Mouse (Mus musculus) liver, embryonic 13.5 days (tissue): ENCODE data around the gene Rfk. TPM values are rescaled to one million over a fixed set of nuclear protein-coding genes. Genes with fewer than 3 reads are reported as not detected.

ENCODE experiments used
- ATAC-seq: fragments of 200-750 bp; cut with Nextera tagmentation; 2 replicates; pipeline ENCODE4 v1.8.0; 2017; ENCODE audit warnings: low read depth, mild to moderate bottlenecking, moderate number of reproducible peaks, moderate library complexity
- DNase-seq: peaks from one replicate; pipeline ENCODE4 v3.0.0; 2022
- H3K27ac ChIP-seq: fragments of 300-500 bp; sonication (generic); 2 replicates; pipeline ENCODE4 v1.5.1; 2015; ENCODE audit warnings: moderate library complexity, mild to moderate bottlenecking, inconsistent platforms
- H3K27me3 ChIP-seq: fragments of 300-500 bp; sonication (generic); 2 replicates; pipeline ENCODE4 v1.6.1; 2015; ENCODE audit warnings: mild to moderate bottlenecking, inconsistent platforms
- H3K36me3 ChIP-seq: fragments of 300-500 bp; sonication (generic); 2 replicates; pipeline ENCODE4 v1.6.1; 2015; ENCODE audit warnings: mild to moderate bottlenecking, inconsistent platforms
- H3K4me1 ChIP-seq: fragments of 300-500 bp; sonication (generic); replicated peaks from 2 replicates; pipeline ENCODE4 v1.6.1; 2015; ENCODE audit warnings: inconsistent platforms
- H3K4me2 ChIP-seq: fragments of 300-500 bp; sonication (generic); 2 replicates; pipeline ENCODE4 v1.6.1; 2015; ENCODE audit warnings: inconsistent platforms, mild to moderate bottlenecking, moderate library complexity
- H3K4me3 ChIP-seq: fragments of 300-500 bp; sonication (generic); replicated peaks from 2 replicates; pipeline ENCODE4 v1.5.1; 2015; ENCODE audit warnings: mild to moderate bottlenecking, inconsistent platforms
- H3K9ac ChIP-seq: fragments of 300-500 bp; sonication (generic); 2 replicates; pipeline ENCODE4 v1.6.1; 2015; ENCODE audit warnings: mild to moderate bottlenecking, inconsistent platforms
- H3K9me3 ChIP-seq: fragments of 300-500 bp; sonication (generic); replicated peaks from 2 replicates; pipeline ENCODE4 v1.6.1; 2016; ENCODE audit warnings: inconsistent platforms
- WGBS: fragments of 180-500 bp; shearing (Covaris S2); methylation state at CpG from one replicate; pipeline ENCODE4 v1.1.7; 2015; ENCODE audit not compliant: insufficient replicate concordance; 5-methylcytosine and 5-hydroxymethylcytosine counted together
- polyA plus RNA-seq: library from polyadenylated mRNA; unstranded; fragments of >200 nt; fragmentation: Nextera tagmentation; extraction: Ambion mirVana; gene quantifications from 2 replicates; pipeline ENCODE4 v1.2.1, GENCODE M21; 2015

Gene Rfk
- polyA plus RNA-seq = 73.0 and 84.8 TPM in 2 replicates

DNA sequence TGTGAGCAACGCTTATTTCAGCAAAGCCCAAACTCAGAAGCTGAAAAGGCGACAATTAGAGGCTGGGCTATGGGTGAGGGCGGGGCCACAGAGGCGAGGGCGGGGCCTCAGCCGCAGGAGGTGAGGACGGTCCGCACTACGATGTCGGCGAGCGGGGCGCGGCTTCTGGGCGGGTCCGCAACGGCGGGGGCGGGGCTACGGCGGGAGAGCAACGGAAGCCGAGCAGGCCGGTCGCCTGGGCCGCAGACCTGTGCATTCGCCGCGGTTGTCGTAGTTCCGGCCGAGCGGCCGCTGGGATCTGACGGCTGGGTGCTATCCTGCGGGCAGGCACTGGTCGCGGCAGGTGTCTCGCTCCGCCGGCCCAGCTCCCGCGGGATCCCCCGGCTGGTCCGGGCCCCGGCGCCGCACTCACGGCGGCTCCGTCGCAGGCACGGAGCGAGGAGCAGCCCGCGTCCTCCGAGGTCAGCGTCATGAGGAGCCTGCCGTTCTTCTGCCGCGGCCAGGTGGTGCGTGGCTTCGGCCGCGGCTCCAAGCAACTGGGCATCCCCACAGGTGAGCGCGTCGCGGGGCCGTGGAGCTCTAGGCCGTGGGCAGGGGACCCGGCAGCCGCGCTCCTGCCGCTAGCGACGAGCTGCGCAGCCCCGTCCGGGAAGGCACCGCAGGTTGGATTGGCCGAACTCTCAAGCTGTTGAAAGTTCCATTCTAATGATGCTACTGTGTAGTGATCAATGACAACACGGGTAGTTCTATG lies at the start of gene Rfk:
Rfk (plus strand) TSS at position 203 of the 751 bp plus-strand sequence.
- Histone ChIP-seq H3K4me2 (peak within 1 kb of the TSS; percentile 78), H3K27me3 (no peaks in the 10 kb centered on the region), H3K4me1 (peaks cover 48% of the 10 kb centered on the region), H3K9me3 (no peaks in the 10 kb centered on the region), H3K4me3 (peak within 1 kb of the TSS; percentile 86), H3K27ac (peak within 1 kb of the TSS; percentile 86), H3K9ac (peak within 1 kb of the TSS; percentile 94), H3K36me3 (peaks cover 32% of the 10 kb centered on the region)
- under 1% methylated on average over 81 of the region's 83 CpGs for WGBS
- DNase-seq (peak; percentile 95), ATAC-seq (peak; percentile 96)

DNA sequence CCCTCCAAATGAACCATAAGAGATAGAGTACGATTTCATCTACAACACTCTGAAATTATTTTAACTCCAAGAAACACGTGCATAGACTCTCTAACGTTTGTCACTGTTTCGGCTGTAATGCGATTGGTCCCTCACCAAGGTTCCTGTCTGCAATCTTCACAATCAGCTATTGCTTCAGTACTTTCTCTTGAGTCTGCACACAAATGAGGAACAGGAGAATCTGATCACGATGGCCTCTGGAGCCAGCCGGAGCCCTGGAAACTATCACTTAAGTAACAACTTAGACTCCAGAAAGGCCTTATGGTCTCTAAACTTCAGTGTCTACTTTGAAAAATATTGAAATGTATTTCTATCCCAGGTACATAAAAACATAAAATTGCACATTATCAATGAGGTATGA lies 49.0 kb upstream of the Rfk start:
- ATAC-seq = no peak
- no peak overlapping the region for H3K9ac ChIP-seq
- H3K4me2 ChIP-seq = no peak overlapping the region
- peak overlapping the region; percentile 26; the same call in 1 of the 2 replicates for H3K27ac ChIP-seq
- no peak for DNase-seq
- H3K4me3 ChIP-seq = no peak overlapping the region
- H3K36me3 ChIP-seq = peaks cover 46% of the 10 kb centered on the region
- no peaks in the 10 kb centered on the region for H3K27me3 ChIP-seq
- WGBS = 47% methylated on average over 7 of the region's 7 CpGs
- H3K4me1 ChIP-seq = peaks cover 91% of the 10 kb centered on the region
- no peaks in the 10 kb centered on the region for H3K9me3 ChIP-seq

DNA sequence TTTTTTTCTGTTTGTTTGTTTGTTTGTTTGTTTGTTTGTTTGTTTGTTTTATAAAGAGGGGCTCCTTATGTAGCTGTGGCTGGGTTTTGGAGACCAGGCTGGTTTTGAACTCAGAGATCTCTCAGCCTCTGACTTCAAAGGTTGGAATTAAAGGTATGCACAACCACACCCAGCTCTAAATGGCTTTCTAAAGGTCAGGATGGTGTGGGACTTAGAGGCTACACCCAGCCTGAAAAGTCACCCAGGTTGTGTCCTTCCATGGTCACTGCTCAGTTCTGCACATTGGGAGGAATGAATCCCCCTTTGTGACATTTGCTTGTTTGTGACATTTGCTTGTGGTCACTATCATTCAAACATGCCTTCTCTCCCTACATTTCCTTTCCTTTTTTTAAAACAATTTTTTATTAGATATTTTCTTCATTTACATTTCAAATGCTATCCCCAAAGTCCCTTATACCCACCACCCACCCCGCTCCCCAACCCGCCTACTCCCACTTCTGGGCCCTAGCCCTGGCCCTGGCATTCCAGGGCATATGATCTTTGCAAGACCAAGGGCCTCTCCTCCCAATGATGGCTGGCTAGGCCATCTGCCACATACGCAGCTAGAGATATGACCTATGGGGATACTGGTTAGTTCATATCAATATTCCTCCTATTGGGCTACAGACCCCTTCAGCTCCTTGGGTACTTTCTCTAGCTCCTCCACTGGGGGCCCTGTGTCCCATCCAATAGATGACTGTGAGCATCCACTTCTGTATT lies 46.9 kb upstream of the Rfk start:
- H3K9me3 ChIP-seq = no peaks in the 10 kb centered on the region
- peaks cover 95% of the 10 kb centered on the region for H3K4me1 ChIP-seq
- DNase-seq = no peak
- peaks cover 55% of the 10 kb centered on the region for H3K36me3 ChIP-seq
- 82% methylated on average over 3 of the region's 3 CpGs for WGBS
- H3K4me2 ChIP-seq = no peak overlapping the region
- H3K27me3 ChIP-seq = no peaks in the 10 kb centered on the region
- peak overlapping the region; percentile 26; the same call in 1 of the 2 replicates for H3K9ac ChIP-seq
- no peak overlapping the region for H3K4me3 ChIP-seq
- no peak for ATAC-seq
- H3K27ac ChIP-seq = no peak overlapping the region

GRCm38 (mm10) chr19:17347852-17348251 lies 46.0 kb upstream of the Rfk start:
- H3K27ac ChIP-seq = no peak overlapping the region
- no peaks in the 10 kb centered on the region for H3K9me3 ChIP-seq
- no peak overlapping the region for H3K9ac ChIP-seq
- H3K4me3 ChIP-seq = no peak overlapping the region
- H3K36me3 ChIP-seq = peaks cover 52% of the 10 kb centered on the region
- H3K4me2 ChIP-seq = no peak overlapping the region
- ATAC-seq (no peak), DNase-seq (no peak)
- 59% methylated on average over 2 of the region's 2 CpGs for WGBS
- H3K4me1 ChIP-seq = peaks cover 95% of the 10 kb centered on the region
- no peaks in the 10 kb centered on the region for H3K27me3 ChIP-seq

- Histone ChIP-seq H3K27me3 (no peaks in the 10 kb centered on the region), H3K4me3 (peak overlapping the region; percentile 88), H3K9me3 (no peaks in the 10 kb centered on the region), H3K4me1 (peaks cover 81% of the 10 kb centered on the region), H3K36me3 (peaks cover 43% of the 10 kb centered on the region), H3K4me2 (peak overlapping the region; percentile 77), H3K27ac (peak overlapping the region; percentile 94), H3K9ac (peak overlapping the region; percentile 94)
- WGBS = 79% methylated on average over 8 of the region's 8 CpGs
- no peak for DNase-seq
- no peak for ATAC-seq
Measured at GRCm38 (mm10) chr19:17353727-17354126, 40.1 kb upstream of the Rfk start.

- Histone ChIP-seq H3K27ac (peak overlapping the region; percentile 94), H3K9ac (peak overlapping the region; percentile 94)
- ATAC-seq = peak; percentile 64
Measured at GRCm38 (mm10) chr19:17354362-17354761, 39.5 kb upstream of the Rfk start.

DNA sequence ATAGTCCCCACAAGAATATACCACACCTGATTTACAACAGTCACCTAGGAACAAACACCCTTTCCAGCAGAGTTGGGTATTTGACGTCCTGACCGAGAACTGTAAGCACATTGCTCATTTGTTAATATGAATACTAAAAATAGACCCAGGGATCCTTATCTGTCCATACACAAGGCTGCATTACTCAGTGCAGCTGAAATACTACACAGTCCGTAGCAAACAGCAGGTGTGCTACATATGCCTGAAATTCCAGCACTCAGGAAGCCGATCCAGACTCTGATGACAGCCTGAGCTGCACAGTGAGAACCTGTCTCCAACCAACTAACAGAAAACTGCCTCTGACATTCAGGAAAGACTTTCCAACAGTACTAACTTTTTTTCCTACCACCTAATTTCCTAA lies 39.0 kb upstream of the Rfk start:
- Histone ChIP-seq H3K4me2 (peak overlapping the region; percentile 77), H3K9ac (peak overlapping the region; percentile 94), H3K9me3 (no peaks in the 10 kb centered on the region)

More at GRCm38 (mm10) chr19:17354362-17354761, 39.5 kb upstream of the Rfk start:
- H3K4me1 ChIP-seq = peaks cover 82% of the 10 kb centered on the region
- no peak for DNase-seq
- peaks cover 38% of the 10 kb centered on the region for H3K36me3 ChIP-seq
- peak overlapping the region; percentile 88 for H3K4me3 ChIP-seq
- WGBS = 40% methylated on average over 4 of the region's 4 CpGs
- peak overlapping the region; percentile 77 for H3K4me2 ChIP-seq
- H3K27me3 ChIP-seq = no peaks in the 10 kb centered on the region
- H3K9me3 ChIP-seq = no peaks in the 10 kb centered on the region

GRCm38 (mm10) chr19:17355361-17355760 lies 38.5 kb upstream of the Rfk start:
- ATAC-seq (0 out of 2 replicates have a peak, but pooled peaks have one; percentile 24), DNase-seq (no peak)
- Histone ChIP-seq H3K9me3 (no peaks in the 10 kb centered on the region), H3K4me1 (peaks cover 83% of the 10 kb centered on the region), H3K4me2 (peak overlapping the region; percentile 77), H3K36me3 (peaks cover 29% of the 10 kb centered on the region), H3K4me3 (peak overlapping the region; percentile 88), H3K27ac (peak overlapping the region; percentile 94), H3K27me3 (no peaks in the 10 kb centered on the region), H3K9ac (peak overlapping the region; percentile 94)
- 7% methylated on average over 4 of the region's 4 CpGs for WGBS

More for the DNA sequence above, 39.0 kb upstream of the Rfk start:
- peak; percentile 72 for ATAC-seq
- WGBS = 12% methylated on average over 4 of the region's 4 CpGs
- Histone ChIP-seq H3K27me3 (no peaks in the 10 kb centered on the region), H3K4me1 (peaks cover 83% of the 10 kb centered on the region), H3K4me3 (peak overlapping the region; percentile 88), H3K27ac (peak overlapping the region; percentile 94), H3K36me3 (peaks cover 35% of the 10 kb centered on the region)
- DNase-seq = peak; percentile 21

- WGBS = under 1% methylated on average over 50 of the region's 50 CpGs
- DNase-seq (peak; percentile 84), ATAC-seq (peak; percentile 88)
- Histone ChIP-seq H3K4me2 (peak overlapping the region; percentile 77), H3K27me3 (no peaks in the 10 kb centered on the region), H3K27ac (peak overlapping the region; percentile 94), H3K4me3 (peak overlapping the region; percentile 88), H3K4me1 (peaks cover 83% of the 10 kb centered on the region), H3K9me3 (no peaks in the 10 kb centered on the region), H3K9ac (peak overlapping the region; percentile 94), H3K36me3 (peaks cover 21% of the 10 kb centered on the region)
Measured at GRCm38 (mm10) chr19:17355950-17356867, 37.6 kb upstream of the Rfk start.

GRCm38 (mm10) chr19:17356932-17357331 lies 36.9 kb upstream of the Rfk start:
- 44% methylated on average over 6 of the region's 6 CpGs for WGBS
- H3K4me2 ChIP-seq = peak overlapping the region; percentile 77
- no peak for ATAC-seq
- peak overlapping the region; percentile 88 for H3K4me3 ChIP-seq
- H3K9me3 ChIP-seq = no peaks in the 10 kb centered on the region
- peak overlapping the region; percentile 94 for H3K9ac ChIP-seq
- peaks cover 81% of the 10 kb centered on the region for H3K4me1 ChIP-seq
- H3K27me3 ChIP-seq = no peaks in the 10 kb centered on the region
- H3K27ac ChIP-seq = peak overlapping the region; percentile 94
- no peak for DNase-seq
- peaks cover 14% of the 10 kb centered on the region for H3K36me3 ChIP-seq
